8 mouse cellular contexts compared by ENCODE assay signal in genomic region chr16:91645995-91646602, GRCm38 (mm10). TPM values are rescaled to one million over a fixed set of nuclear protein-coding genes. Genes with fewer than 3 reads are reported as not detected.
DNase-seq lines count a peak whose midpoint lies in the region; ATAC-seq lines count a peak whose summit lies in the region.

No protein-coding gene starts in this region.

- WGBS in intestine, embryonic 14.5 days: 1% methylated on average over 11 of the region's 11 CpGs
- WGBS in midbrain, embryonic 13.5 days: 1% methylated on average over 11 of the region's 11 CpGs

- ATAC-seq in CD4-positive, CD25-positive, alpha-beta regulatory T cell, adult 4 months: peak; percentile 13
- no peak for ATAC-seq in intestine, embryonic 14.5 days (replicated peaks; ENCODE audit: low FRiP score, low TSS enrichment, low read depth)
- no peak for ATAC-seq in midbrain, embryonic 13.5 days

- H3K9ac ChIP-seq in intestine, embryonic 14.5 days (ENCODE audit: low read length): peak overlapping the region; percentile 98
- peak overlapping the region; percentile 87 for H3K9ac ChIP-seq in midbrain, embryonic 13.5 days (replicated peaks)

- peak; percentile 87 for DNase-seq in heart, adult 11 months
- DNase-seq in heart, postnatal 14 days: no peak
- DNase-seq in embryo, embryonic 9.5 days (ENCODE audit: extremely low spot score): peak; percentile 26
- DNase-seq in intestine, embryonic 14.5 days (ENCODE audit: low spot score): peak; percentile 52
- DNase-seq in right cerebral cortex, postnatal 14 days: no peak
- DNase-seq in right cerebral cortex, adult 18-20 months: no peak

- peaks cover 3% of the 10 kb centered on the region; the same call in 1 of the 2 replicates for H3K4me1 ChIP-seq in intestine, embryonic 14.5 days (replicated peaks; ENCODE audit: control insufficient read depth, insufficient read depth, low read length)
- H3K4me1 ChIP-seq in midbrain, embryonic 13.5 days (replicated peaks): peaks cover 28% of the 10 kb centered on the region

- H3K9me3 ChIP-seq in intestine, embryonic 14.5 days (ENCODE audit: control insufficient read depth, low read length): no peaks in the 10 kb centered on the region
- H3K9me3 ChIP-seq in midbrain, embryonic 13.5 days: no peaks in the 10 kb centered on the region

- peak overlapping the region; percentile 97 for H3K4me3 ChIP-seq in intestine, embryonic 14.5 days (ENCODE audit: low read depth, low read length)
- H3K4me3 ChIP-seq in midbrain, embryonic 13.5 days (replicated peaks): peak overlapping the region; percentile 74

- peaks cover 22% of the 10 kb centered on the region for H3K36me3 ChIP-seq in intestine, embryonic 14.5 days (ENCODE audit: control insufficient read depth, insufficient read depth, low read length)
- H3K36me3 ChIP-seq in midbrain, embryonic 13.5 days: peaks cover 18% of the 10 kb centered on the region

- intact Hi-C loops in heart, postnatal 14 days (cut with DNase I): loop anchor here (10.0 kb wide), 1 partner anchor 271 kb away; the partner anchor contains the start of gene Ifnar2

- H3K27ac ChIP-seq in intestine, embryonic 14.5 days (ENCODE audit: low read depth): peak overlapping the region; percentile 98
- no peak overlapping the region for H3K27ac ChIP-seq in midbrain, embryonic 13.5 days

- H3K27me3 ChIP-seq in intestine, embryonic 14.5 days (replicated peaks; ENCODE audit: control insufficient read depth, insufficient read depth, low read length): no peaks in the 10 kb centered on the region
- H3K27me3 ChIP-seq in midbrain, embryonic 13.5 days: no peaks in the 10 kb centered on the region

- peak overlapping the region; percentile 99 for H3K4me2 ChIP-seq in intestine, embryonic 14.5 days (ENCODE audit: low read length)
- H3K4me2 ChIP-seq in midbrain, embryonic 13.5 days (replicated peaks): peak overlapping the region; percentile 88

RNA-seq across cellular contexts. Expression of gene Gart, which starts 0.7 kb away (rescaled TPM):
- 10 to 100 TPM; 52.8 to 56.6 TPM for total RNA-seq in heart, postnatal 14 days (2021)
- 10 to 100 TPM; 60.1 to 96.6 TPM for polyA plus RNA-seq in CD4-positive, CD25-positive, alpha-beta regulatory T cell, adult 4 months (2017; shearing (Covaris generic))
- 125 and 137 TPM in 2 replicates for polyA plus RNA-seq in intestine, embryonic 14.5 days (2014; fragmentation: Nextera tagmentation; extraction: Ambion mirVana)
- polyA plus RNA-seq in midbrain, embryonic 13.5 days (2015; fragmentation: Nextera tagmentation; extraction: Ambion mirVana): 72.3 and 73.7 TPM in 2 replicates

RNA-seq across cellular contexts. Expression of gene Son, which starts 1.2 kb away (rescaled TPM):
- total RNA-seq in heart, postnatal 14 days (2021): 100 to 1,000 TPM; 175 to 187 TPM
- polyA plus RNA-seq in CD4-positive, CD25-positive, alpha-beta regulatory T cell, adult 4 months (2017; shearing (Covaris generic)): 100 to 1,000 TPM; 153 to 230 TPM
- polyA plus RNA-seq in intestine, embryonic 14.5 days (2014; fragmentation: Nextera tagmentation; extraction: Ambion mirVana): 138 and 146 TPM in 2 replicates
- 146 and 159 TPM in 2 replicates for polyA plus RNA-seq in midbrain, embryonic 13.5 days (2015; fragmentation: Nextera tagmentation; extraction: Ambion mirVana)

RNA-seq across cellular contexts. Expression of gene Dnajc28, which starts 27.3 kb away (rescaled TPM):
- total RNA-seq in heart, postnatal 14 days (2021): 10 to 100 TPM; 16.0 to 16.7 TPM
- polyA plus RNA-seq in CD4-positive, CD25-positive, alpha-beta regulatory T cell, adult 4 months (2017; shearing (Covaris generic)): 1 to 10 TPM; 1.6 to 2.9 TPM
- polyA plus RNA-seq in intestine, embryonic 14.5 days (2014; fragmentation: Nextera tagmentation; extraction: Ambion mirVana): 2.4 and 2.8 TPM in 2 replicates
- 7.2 and 8.0 TPM in 2 replicates for polyA plus RNA-seq in midbrain, embryonic 13.5 days (2015; fragmentation: Nextera tagmentation; extraction: Ambion mirVana)

RNA-seq across cellular contexts. Expression of gene Donson, which starts 42.5 kb away (rescaled TPM):
- 1 to 10 TPM; 3.3 to 6.4 TPM for total RNA-seq in heart, postnatal 14 days (2021)
- 10 to 100 TPM; 13.4 to 31.8 TPM for polyA plus RNA-seq in CD4-positive, CD25-positive, alpha-beta regulatory T cell, adult 4 months (2017; shearing (Covaris generic))
- polyA plus RNA-seq in intestine, embryonic 14.5 days (2014; fragmentation: Nextera tagmentation; extraction: Ambion mirVana): 24.3 and 24.7 TPM in 2 replicates
- polyA plus RNA-seq in midbrain, embryonic 13.5 days (2015; fragmentation: Nextera tagmentation; extraction: Ambion mirVana): 21.9 and 26.9 TPM in 2 replicates

RNA-seq across cellular contexts. Expression of gene Tmem50b, which starts 48.5 kb away (rescaled TPM):
- total RNA-seq in heart, postnatal 14 days (2021): 10 to 100 TPM; 65.1 to 65.2 TPM
- 10 to 100 TPM; 27.7 to 38.4 TPM for polyA plus RNA-seq in CD4-positive, CD25-positive, alpha-beta regulatory T cell, adult 4 months (2017; shearing (Covaris generic))
- polyA plus RNA-seq in intestine, embryonic 14.5 days (2014; fragmentation: Nextera tagmentation; extraction: Ambion mirVana): 29.1 and 31.1 TPM in 2 replicates
- polyA plus RNA-seq in midbrain, embryonic 13.5 days (2015; fragmentation: Nextera tagmentation; extraction: Ambion mirVana): 50.5 and 55.1 TPM in 2 replicates

Comparison
In these comparisons a context has a peak if more than half of its experiments do, and no peak if none do; other contexts are left out.
1. DNase-seq: peak in heart, adult 11 months (single experiment), embryo, embryonic 9.5 days (single experiment) and intestine, embryonic 14.5 days (single experiment); none in heart, postnatal 14 days (0 of 2), right cerebral cortex, postnatal 14 days (single experiment) and right cerebral cortex, adult 18-20 months (single experiment).